8 mouse cellular contexts compared by ENCODE assay signal in the genomic region with DNA sequence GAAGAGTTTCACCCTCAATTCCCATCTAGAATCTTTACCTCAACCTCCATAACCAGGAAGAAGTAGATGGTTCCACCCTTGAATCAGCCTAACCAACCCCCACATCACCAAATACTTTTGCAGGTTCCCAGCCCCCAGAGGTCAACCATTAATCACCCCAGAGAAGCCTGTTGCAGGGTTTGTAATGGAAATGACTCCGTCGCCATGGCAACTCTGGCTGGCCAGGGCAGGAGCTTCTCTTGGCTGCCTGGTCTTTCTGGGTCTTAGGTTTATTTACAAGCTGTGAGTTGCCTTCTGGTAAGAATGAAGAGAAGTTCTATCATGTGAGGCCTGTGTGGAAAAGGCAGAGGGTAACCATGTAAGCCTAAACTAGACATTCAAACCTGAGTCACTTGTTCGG.
A peak's percentile ranks its signal among the peaks of the same experiment; 100 is the strongest.
DNase-seq lines count a peak whose midpoint lies in the region; ATAC-seq and TF ChIP-seq lines count a peak whose summit lies in the region.

No protein-coding gene starts in this region.

- DNase-seq in left cerebral cortex, postnatal 4 days, result peak; percentile 59
- DNase-seq in left cerebral cortex, adult 8-10 months (ENCODE audit: low spot score in 2 of 2), result no peak
- DNase-seq in adrenal gland, postnatal 10 days, result peak; percentile 65
- DNase-seq in midbrain, postnatal 0 days (ENCODE audit: low spot score), result peak; percentile 81
- no peak for DNase-seq in testis, postnatal 14 days (ENCODE audit: low spot score)
- no peak for DNase-seq in layer of hippocampus, adult 11-12 months (ENCODE audit: low spot score)
- DNase-seq in layer of hippocampus, adult 18-20 months (ENCODE audit: low spot score in 2 of 2), result no peak

- H3K4me1 ChIP-seq in hindbrain, embryonic 16.5 days (ENCODE audit: control insufficient read depth, insufficient read depth, low read depth, low read length), result peaks cover 19% of the 10 kb centered on the region
- H3K4me1 ChIP-seq in midbrain, postnatal 0 days (ENCODE audit: insufficient read depth, low read length), result peaks cover 20% of the 10 kb centered on the region; the same call in 1 of the 2 replicates

- no peaks in the 10 kb centered on the region for H3K9me3 ChIP-seq in hindbrain, embryonic 16.5 days (ENCODE audit: control insufficient read depth, low read length)
- H3K9me3 ChIP-seq in midbrain, postnatal 0 days (ENCODE audit: low read length), result no peaks in the 10 kb centered on the region

- H3K4me3 ChIP-seq in hindbrain, embryonic 16.5 days (ENCODE audit: low read length), result no peak overlapping the region
- H3K4me3 ChIP-seq in midbrain, postnatal 0 days (ENCODE audit: low read depth, low read length), result no peak overlapping the region

- H3K27me3 ChIP-seq in hindbrain, embryonic 16.5 days (replicated peaks; ENCODE audit: control insufficient read depth, insufficient read depth, low read length), result no peaks in the 10 kb centered on the region
- H3K27me3 ChIP-seq in midbrain, postnatal 0 days (ENCODE audit: insufficient read depth, low read length), result no peaks in the 10 kb centered on the region

- intact Hi-C loops in left cerebral cortex, postnatal 4 days (cut with DNase I), result no loop called here

- ATAC-seq in hindbrain, embryonic 16.5 days, result peak; percentile 54; the same call in 1 of the 2 replicates
- no peak for ATAC-seq in midbrain, postnatal 0 days (ENCODE audit: low FRiP score)

- H3K27ac ChIP-seq in hindbrain, embryonic 16.5 days (ENCODE audit: low read depth, low read length), result peak overlapping the region; percentile 46
- H3K27ac ChIP-seq in midbrain, postnatal 0 days (ENCODE audit: low read depth, low read length), result peak overlapping the region; percentile 18; the same call in 1 of the 2 replicates

- no peak for TF ChIP-seq CTCF in midbrain, postnatal 0 days (IDR thresholded peaks at IDR 0.05)

- no peak overlapping the region for H3K4me2 ChIP-seq in hindbrain, embryonic 16.5 days (ENCODE audit: low read length)
- H3K4me2 ChIP-seq in midbrain, postnatal 0 days (ENCODE audit: low read depth, low read length, poor library complexity, severe bottlenecking), result no peak overlapping the region

- H3K9ac ChIP-seq in hindbrain, embryonic 16.5 days (ENCODE audit: low read depth, low read length), result no peak overlapping the region
- H3K9ac ChIP-seq in midbrain, postnatal 0 days (replicated peaks; ENCODE audit: low read length, poor library complexity, severe bottlenecking), result no peak overlapping the region

- 9% methylated on average over 3 of the region's 3 CpGs for WGBS in hindbrain, embryonic 16.5 days
- 28% methylated on average over 3 of the region's 3 CpGs for WGBS in midbrain, postnatal 0 days

- no peaks in the 10 kb centered on the region for H3K36me3 ChIP-seq in hindbrain, embryonic 16.5 days (ENCODE audit: control insufficient read depth, insufficient read depth, low read length)
- H3K36me3 ChIP-seq in midbrain, postnatal 0 days (ENCODE audit: insufficient read depth, low read length), result no peaks in the 10 kb centered on the region

Comparison
In these comparisons a context has a peak if more than half of its experiments do, and no peak if none do; other contexts are left out.
1. DNase-seq: peak in left cerebral cortex, postnatal 4 days (single experiment), adrenal gland, postnatal 10 days (single experiment) and midbrain, postnatal 0 days (single experiment); none in left cerebral cortex, adult 8-10 months (0 of 2), testis, postnatal 14 days (single experiment), layer of hippocampus, adult 11-12 months (single experiment) and layer of hippocampus, adult 18-20 months (0 of 2).